9 mouse cellular contexts compared by ENCODE assay signal in the genomic region with DNA sequence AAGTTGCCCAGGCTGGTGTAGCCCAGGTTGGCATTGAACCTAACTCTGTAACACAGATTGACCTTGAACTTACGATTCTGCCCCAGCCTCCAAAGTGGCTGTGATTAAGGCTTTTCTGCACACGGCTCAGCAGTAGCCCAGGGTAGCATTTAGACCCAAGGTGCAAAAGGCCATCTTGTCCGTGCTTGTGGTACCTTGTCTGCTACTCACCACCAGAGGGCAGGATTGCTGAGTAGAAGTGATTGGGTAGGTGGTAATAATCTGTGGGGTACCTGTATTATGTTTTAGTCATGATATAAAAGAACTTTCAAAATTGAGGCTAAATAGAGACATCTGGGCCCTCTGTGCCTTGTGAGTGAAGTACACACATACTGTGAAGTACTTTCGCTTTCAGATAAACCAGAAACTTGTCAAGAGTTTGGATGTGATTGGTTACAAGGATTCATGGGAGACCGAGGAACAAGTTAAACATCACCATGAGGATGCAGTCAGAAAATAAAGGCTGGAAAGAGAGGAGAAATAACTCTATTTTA. TPM values are rescaled to one million over a fixed set of nuclear protein-coding genes. Genes with fewer than 3 reads are reported as not detected.
A peak's percentile ranks its signal among the peaks of the same experiment; 100 is the strongest.
DNase-seq lines count a peak whose midpoint lies in the region; ATAC-seq and TF ChIP-seq lines count a peak whose summit lies in the region.
"Had no signal": no experiment of that assay in that cellular context is flagged by ENCODE, and none has a peak within 500 bp of the region (broad histone marks: within the 10 kb centered on the region; RNA-seq: fewer than 3 reads in every experiment).

No protein-coding gene starts in this region.

- ATAC-seq in kidney, embryonic 14.5 days (ENCODE audit: low FRiP score, low TSS enrichment): no peak
- peak; percentile 68 for ATAC-seq in granulocyte monocyte progenitor cell, adult 5-6 weeks (replicated peaks; ENCODE audit: poor library complexity, severe bottlenecking)

- no peaks in the 10 kb centered on the region for H3K27me3 ChIP-seq in kidney, embryonic 14.5 days (ENCODE audit: control insufficient read depth, insufficient read depth, low read length)
- H3K27me3 ChIP-seq in E14TG2a.4 (ENCODE audit: insufficient read depth, low read length): no peaks in the 10 kb centered on the region
- no peaks in the 10 kb centered on the region for H3K27me3 ChIP-seq in limb, embryonic 10.5 days (ENCODE audit: low read depth, poor library complexity, severe bottlenecking)
- no peaks in the 10 kb centered on the region for H3K27me3 ChIP-seq in splenic B cell, adult 2 months (ENCODE audit: control insufficient read depth, insufficient read depth, low read length, poor library complexity, severe bottlenecking)
- H3K27me3 ChIP-seq: heart, embryonic 13.5 days had no signal

- no peak overlapping the region for H3K4me2 ChIP-seq in kidney, embryonic 14.5 days (replicated peaks; ENCODE audit: low read depth, low read length)
- H3K4me2 ChIP-seq: heart, embryonic 13.5 days had no signal

- H3K36me3 ChIP-seq in kidney, embryonic 14.5 days (ENCODE audit: control insufficient read depth, insufficient read depth, low read length): peaks cover 57% of the 10 kb centered on the region
- peaks cover 53% of the 10 kb centered on the region for H3K36me3 ChIP-seq in E14TG2a.4 (ENCODE audit: insufficient read depth, low read length)
- peaks cover 92% of the 10 kb centered on the region for H3K36me3 ChIP-seq in limb, embryonic 10.5 days
- H3K36me3 ChIP-seq in splenic B cell, adult 2 months (ENCODE audit: control insufficient read depth, insufficient read depth, low read length, poor library complexity, severe bottlenecking): peaks cover 19% of the 10 kb centered on the region

- peak; percentile 29 for DNase-seq in kidney, adult 18-20 months
- DNase-seq in adipocyte (ENCODE audit: low spot score): peak; percentile 36
- peak; percentile 40 for DNase-seq in limb, embryonic 10.5 days (ENCODE audit: low spot score)
- peak; percentile 81 for DNase-seq in splenic B cell, adult 2 months (ENCODE audit: low read depth, low spot score)
- DNase-seq in frontal cortex, postnatal 25 days (ENCODE audit: low spot score in 2 of 2): no peak

- no peak overlapping the region for H3K27ac ChIP-seq in kidney, embryonic 14.5 days (ENCODE audit: low read depth, low read length)
- no peak overlapping the region for H3K27ac ChIP-seq in limb, embryonic 10.5 days
- H3K27ac ChIP-seq: heart, embryonic 13.5 days had no signal

- TF ChIP-seq CTCF in E14TG2a.4 (conservative IDR thresholded peaks at IDR 0.05; ENCODE audit: low read length): peak; percentile 62

- no peaks in the 10 kb centered on the region for H3K4me1 ChIP-seq in kidney, embryonic 14.5 days (ENCODE audit: control insufficient read depth, insufficient read depth, low read length)
- H3K4me1 ChIP-seq in E14TG2a.4 (replicated peaks; ENCODE audit: low read depth, low read length): no peaks in the 10 kb centered on the region
- no peaks in the 10 kb centered on the region for H3K4me1 ChIP-seq in limb, embryonic 10.5 days
- H3K4me1 ChIP-seq: heart, embryonic 13.5 days had no signal

- 69% methylated on average over 5 of the region's 5 CpGs for WGBS in kidney, embryonic 14.5 days
- 79% methylated on average over 5 of the region's 5 CpGs for whole genome bisulfite sequencing in limb, embryonic 10.5 days

- no peak overlapping the region for H3K4me3 ChIP-seq in kidney, embryonic 14.5 days (ENCODE audit: low read length)
- H3K4me3 ChIP-seq in E14TG2a.4 (replicated peaks; ENCODE audit: low read length): no peak overlapping the region
- no peak overlapping the region for H3K4me3 ChIP-seq in limb, embryonic 10.5 days
- H3K4me3 ChIP-seq: heart, embryonic 13.5 days had no signal

- H3K9ac ChIP-seq in kidney, embryonic 14.5 days (ENCODE audit: low read depth, low read length): no peak overlapping the region
- H3K9ac ChIP-seq: heart, embryonic 13.5 days had no signal

- H3K9me3 ChIP-seq in kidney, embryonic 14.5 days (ENCODE audit: control insufficient read depth, low read length): no peaks in the 10 kb centered on the region
- H3K9me3 ChIP-seq in E14TG2a.4 (ENCODE audit: low read length): no peaks in the 10 kb centered on the region
- no peaks in the 10 kb centered on the region for H3K9me3 ChIP-seq in limb, embryonic 10.5 days (replicated peaks)
- H3K9me3 ChIP-seq: heart, embryonic 13.5 days had no signal

RNA-seq across cellular contexts. Expression of gene Rhoh, which starts 37.3 kb away (rescaled TPM):
- 0.17 and 0.57 TPM in 2 replicates for polyA plus RNA-seq in kidney, embryonic 14.5 days (2014; fragmentation: Nextera tagmentation; extraction: Ambion mirVana)
- total RNA-seq in granulocyte monocyte progenitor cell, adult 5-6 weeks (2014; fragmentation: Nextera tagmentation): 14.4 and 20.0 TPM in 2 replicates
- 14.6 and 18.5 TPM in 2 replicates for total RNA-seq in granulocyte monocyte progenitor cell, adult 5-6 weeks (2017)
- polyA plus RNA-seq in limb, embryonic 10.5 days (2016; fragmentation: Nextera tagmentation; extraction: Ambion mirVana): 0.16 and 0.19 TPM in 2 replicates

Comparison
In these comparisons a context has a peak if more than half of its experiments do, and no peak if none do; other contexts are left out.
1. DNase-seq: peak in kidney, adult 18-20 months (single experiment), adipocyte (single experiment), limb, embryonic 10.5 days (single experiment) and splenic B cell, adult 2 months (single experiment); none in frontal cortex, postnatal 25 days (0 of 2).